Mouse (Mus musculus): Measurements from ENCODE around the gene 1700025G04Rik. TPM values are rescaled to one million over a fixed set of nuclear protein-coding genes. Genes with fewer than 3 reads are reported as not detected.

Gene 1700025G04Rik
- total RNA-seq, 2 experiments from 2014 or later: 70.0 to 76.7 TPM

DNA sequence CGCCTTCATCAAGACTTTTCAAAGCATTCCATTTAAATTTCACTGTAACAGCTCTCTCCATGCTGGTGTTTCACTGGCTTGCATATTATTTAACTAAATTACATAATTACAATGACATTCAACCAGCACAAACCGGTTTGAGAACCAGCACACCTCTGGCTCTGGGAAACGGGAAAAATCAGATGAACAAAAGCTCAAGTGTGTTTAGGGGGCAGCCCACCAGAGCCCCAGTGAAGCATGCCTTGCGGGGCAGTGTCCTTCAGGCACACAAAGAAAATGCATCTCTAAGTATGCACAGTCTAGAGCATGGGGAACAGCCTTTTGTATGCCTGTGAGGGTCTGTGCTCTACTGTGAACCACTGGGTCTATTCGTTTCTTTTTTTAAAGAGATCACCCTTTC lies 112.3 kb downstream of the 1700025G04Rik start:
- intact Hi-C loops (cut with DNase I): no loop called here
- DNase-seq (ENCODE audit: low spot score in 2 of 2): no peak

DNA sequence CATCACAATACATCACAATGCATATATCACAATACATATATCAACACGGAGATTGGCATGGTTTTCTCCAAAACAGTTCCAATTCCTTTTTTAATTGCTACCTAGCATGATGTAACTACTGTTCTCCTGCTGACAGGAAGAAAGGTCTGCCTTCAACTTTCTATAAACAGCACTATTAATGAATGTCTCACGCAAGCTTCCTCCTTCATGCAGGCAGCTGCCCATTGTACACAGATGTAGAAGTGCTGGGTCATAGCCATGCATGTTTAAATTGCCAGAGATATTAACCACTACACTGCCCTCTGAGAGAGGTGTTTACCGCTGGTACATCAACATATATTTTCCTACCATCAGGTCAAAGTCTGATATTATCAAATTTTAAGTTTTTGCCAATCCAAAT lies 113.1 kb downstream of the 1700025G04Rik start:
- no peak for DNase-seq (ENCODE audit: low spot score in 2 of 2)
- intact Hi-C loops (cut with DNase I): no loop called here

DNA sequence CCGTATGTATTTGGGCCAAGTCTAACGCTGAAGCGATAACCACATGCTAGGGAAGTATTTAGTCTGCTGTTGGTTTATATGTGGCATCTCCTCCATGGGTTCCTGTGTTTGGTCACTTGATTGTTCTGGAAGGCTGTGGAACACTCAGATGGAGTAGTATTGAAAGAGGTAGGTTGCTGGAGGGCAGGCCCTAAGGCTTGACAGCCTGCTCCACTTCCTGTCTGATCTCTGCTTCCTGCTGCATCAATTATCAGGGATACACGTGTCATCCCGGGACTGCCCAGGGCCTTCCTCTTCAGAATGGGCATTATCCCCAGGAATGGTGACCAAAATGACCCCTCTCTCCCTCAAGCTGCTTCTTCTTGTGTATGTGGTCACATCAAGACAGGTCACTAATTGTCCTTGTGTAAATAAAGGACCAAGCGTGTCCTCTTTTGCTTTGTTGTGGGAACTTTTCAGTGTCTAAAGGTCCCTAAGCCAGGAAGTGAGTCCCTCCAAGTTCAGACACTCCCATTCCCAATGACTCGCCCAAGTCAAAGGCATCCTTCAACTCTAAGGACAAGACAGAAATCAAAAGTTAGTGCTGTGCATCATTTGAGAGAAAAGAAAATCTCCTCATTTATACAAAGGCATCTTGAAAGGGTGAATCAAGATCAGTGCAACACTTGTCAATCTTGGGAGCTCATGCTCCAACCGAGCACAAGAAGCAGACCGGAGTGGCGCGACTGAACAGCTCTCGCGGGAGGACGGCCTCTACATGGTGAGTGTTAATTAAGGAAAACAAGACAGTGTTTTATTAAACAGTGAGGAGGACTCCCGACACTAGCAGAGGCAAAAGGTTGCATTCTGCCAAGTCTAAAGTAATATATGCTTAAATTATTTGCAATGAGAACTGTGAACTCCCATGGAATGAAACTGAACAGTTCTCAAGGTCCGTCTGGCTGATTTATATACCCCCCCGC lies 114.2 kb downstream of the 1700025G04Rik start:
- intact Hi-C loops (cut with DNase I): no loop called here
- no peak for DNase-seq (ENCODE audit: low spot score in 2 of 2)

DNA sequence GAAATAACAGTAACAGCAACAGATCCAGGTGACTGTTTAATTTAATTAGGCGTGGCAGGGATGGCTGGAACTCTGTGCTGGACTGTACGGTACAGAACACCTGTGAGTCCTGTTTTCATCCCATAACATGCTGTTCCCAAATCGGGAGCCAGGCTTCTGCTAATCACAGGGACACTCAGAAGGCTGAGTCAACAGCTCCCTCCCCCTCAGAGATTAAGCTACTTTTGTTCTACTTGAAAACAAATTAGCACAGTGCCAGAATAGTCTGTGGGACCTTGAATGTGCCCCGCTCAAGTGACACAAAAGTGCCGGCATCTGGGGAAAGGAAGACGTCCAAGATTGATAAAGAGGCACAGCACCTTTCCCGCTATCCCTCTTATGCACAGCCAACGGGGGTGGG lies 115.0 kb downstream of the 1700025G04Rik start:
- no peak for DNase-seq (ENCODE audit: low spot score in 2 of 2)
- intact Hi-C loops (cut with DNase I): no loop called here

DNA sequence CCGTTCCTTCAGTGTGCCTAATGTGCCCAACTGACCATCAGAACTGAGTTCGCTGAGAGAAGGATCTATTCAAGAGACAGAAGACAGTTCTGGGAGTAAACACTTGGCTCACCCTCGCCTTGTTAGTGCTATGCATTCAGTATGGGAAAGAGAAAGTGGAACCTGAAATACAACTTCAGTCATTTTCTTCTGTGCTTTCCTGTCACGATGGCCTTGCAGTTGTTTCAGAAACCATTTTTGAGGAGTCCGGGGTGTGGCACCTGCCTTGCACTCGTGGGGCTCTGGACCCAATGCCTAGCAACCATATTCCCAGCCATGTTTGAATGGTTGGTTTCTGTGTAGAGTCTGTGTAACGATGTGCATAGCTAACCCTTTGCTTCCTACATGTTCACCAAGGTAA lies 115.5 kb downstream of the 1700025G04Rik start:
- intact Hi-C loops (cut with DNase I): no loop called here

GRCm38 (mm10) chr1:151973110-151973700 lies 116.7 kb downstream of the 1700025G04Rik start:
- intact Hi-C loops (cut with DNase I): no loop called here
- no peak for DNase-seq (ENCODE audit: low spot score in 2 of 2)

More for the DNA sequence above, 115.5 kb downstream of the 1700025G04Rik start:
- DNase-seq (ENCODE audit: low spot score in 2 of 2): no peak

DNA sequence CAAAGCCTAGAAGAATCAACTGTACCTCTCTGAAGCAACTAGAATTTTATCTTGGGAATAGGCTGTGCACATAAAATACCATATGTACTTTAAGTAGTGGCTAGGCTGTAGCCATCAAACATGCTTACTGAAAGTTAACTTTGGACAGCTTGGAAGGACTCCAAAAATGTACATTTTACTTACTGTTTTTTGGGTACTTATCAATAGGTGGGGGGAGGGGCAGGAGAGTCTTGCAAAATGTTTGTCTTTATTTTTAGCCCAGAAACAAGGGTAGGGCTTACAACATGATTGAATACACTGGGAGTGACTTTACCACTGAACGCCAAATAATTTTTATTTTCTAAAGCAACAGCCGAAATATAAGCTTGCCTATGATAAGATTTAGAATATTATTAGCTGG lies 118.3 kb downstream of the 1700025G04Rik start:
- intact Hi-C loops (cut with DNase I): no loop called here
- DNase-seq (ENCODE audit: low spot score in 2 of 2): no peak

DNA sequence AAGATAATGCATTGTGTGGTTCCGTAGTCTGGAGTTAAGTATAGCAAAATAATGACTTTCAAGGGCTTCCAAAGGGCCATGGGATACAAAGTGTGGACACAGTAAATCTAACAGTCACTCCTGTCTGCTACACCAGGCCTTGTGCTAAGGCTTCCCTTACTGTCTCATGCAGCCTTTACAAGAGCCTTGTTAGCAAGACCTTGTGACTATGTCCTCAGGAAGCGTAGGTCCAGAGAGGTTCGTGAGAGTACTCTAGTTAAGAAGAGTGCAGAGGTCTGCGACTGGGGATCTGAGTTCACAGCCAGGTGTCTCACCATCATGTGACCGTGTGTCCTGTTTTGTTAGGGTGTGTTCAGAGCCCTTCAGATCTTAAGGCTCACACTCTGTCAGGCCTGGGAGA lies 121.8 kb downstream of the 1700025G04Rik start:
- DNase-seq (ENCODE audit: low spot score in 2 of 2): no peak
- intact Hi-C loops (cut with DNase I): no loop called here

DNA sequence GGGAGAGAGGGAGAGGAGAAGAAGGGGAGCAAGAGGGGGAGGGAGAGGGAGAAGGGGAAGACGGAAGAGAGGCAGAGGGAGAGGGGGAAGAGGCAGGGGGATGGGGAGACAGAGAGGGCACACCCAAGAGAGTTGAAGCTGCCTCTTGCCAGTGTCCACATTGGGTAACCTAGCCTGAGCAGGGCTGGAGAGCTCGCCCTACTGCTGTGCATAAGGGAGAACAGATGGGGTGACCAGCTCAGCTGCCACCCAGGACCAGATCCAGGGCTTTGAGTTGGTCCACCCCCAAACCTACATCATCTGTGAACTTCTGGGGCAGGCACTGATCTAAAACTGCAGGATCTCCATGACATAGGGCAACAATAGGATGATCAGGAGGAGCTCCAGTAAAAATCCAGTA lies 125.1 kb downstream of the 1700025G04Rik start:
- intact Hi-C loops (cut with DNase I): no loop called here
- DNase-seq (ENCODE audit: low spot score in 2 of 2): no peak

DNA sequence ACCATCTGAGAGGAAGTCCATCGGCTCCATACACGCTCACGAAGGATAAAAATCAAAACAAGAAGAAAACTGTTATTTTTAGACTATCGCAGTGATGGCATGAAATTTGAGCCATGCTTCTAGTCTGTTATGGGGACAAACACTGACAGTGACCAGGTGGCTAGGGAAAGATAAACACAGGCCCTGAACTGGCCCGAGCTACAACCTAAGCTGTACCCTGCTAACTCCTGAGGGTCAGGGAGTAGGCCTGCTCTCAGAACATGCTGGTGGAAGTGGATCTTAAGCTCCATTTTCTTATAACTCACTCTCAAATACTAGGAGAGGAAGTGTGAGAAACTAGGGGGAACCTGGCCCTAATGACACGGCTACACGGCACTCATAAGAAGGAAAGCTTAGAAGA lies 126.7 kb downstream of the 1700025G04Rik start:
- intact Hi-C loops (cut with DNase I): no loop called here
- DNase-seq (ENCODE audit: low spot score in 2 of 2): no peak

DNA sequence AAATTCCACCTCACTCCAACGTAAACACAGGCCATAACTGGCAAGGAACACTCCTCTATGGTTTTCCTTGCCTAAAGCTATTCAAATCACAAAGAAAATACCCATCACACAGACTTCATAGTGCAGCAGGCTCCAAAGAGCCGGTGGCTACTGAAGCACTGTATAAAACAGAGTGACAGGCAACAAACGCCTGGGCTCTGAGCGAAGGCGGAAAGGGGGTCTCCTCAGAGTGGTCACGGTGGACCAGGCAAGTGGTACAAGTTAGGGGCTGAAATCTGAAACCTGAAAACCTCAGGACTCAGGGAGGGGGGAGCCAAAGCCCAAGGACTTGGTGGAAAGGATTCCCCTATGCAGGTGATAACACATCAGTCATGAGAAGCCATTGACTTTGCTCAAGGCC lies 127.8 kb downstream of the 1700025G04Rik start:
- intact Hi-C loops (cut with DNase I): no loop called here
- no peak for DNase-seq (ENCODE audit: low spot score in 2 of 2)

GRCm38 (mm10) chr1:151961204-151961603 lies 128.7 kb downstream of the 1700025G04Rik start:
- DNase-seq (ENCODE audit: low spot score in 2 of 2): no peak
- intact Hi-C loops (cut with DNase I): no loop called here

GRCm38 (mm10) chr1:151959010-151959409 lies 130.9 kb downstream of the 1700025G04Rik start:
- intact Hi-C loops (cut with DNase I): no loop called here
- DNase-seq (ENCODE audit: low spot score in 2 of 2): no peak

DNA sequence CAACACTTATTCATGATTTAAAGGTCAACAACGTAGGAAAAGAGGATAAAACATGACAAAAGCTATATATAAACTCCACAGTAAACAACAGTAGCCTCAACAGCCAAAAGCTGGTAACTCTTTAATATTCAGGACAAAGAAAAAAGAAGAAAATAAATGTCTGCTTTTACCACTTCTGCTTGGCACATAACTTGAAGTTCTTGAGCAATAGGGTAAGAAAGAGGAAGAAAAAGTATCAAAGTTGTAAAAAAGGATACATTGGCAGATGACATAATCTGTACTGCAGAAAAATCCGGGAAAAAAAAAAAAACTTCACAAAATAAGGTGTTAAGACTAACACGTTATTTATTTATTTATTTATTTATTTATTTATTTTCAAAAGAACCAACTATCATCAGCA lies 131.5 kb downstream of the 1700025G04Rik start:
- intact Hi-C loops (cut with DNase I): no loop called here
- no peak for DNase-seq (ENCODE audit: low spot score in 2 of 2)

- intact Hi-C loops (cut with DNase I): no loop called here
- DNase-seq (ENCODE audit: low spot score in 2 of 2): no peak
Observed at GRCm38 (mm10) chr1:151957669-151958068, 132.3 kb downstream of the 1700025G04Rik start.

- intact Hi-C loops (cut with DNase I): no loop called here
Observed at GRCm38 (mm10) chr1:151955866-151956265, 134.1 kb downstream of the 1700025G04Rik start.

GRCm38 (mm10) chr1:151953563-151953962 lies 136.4 kb downstream of the 1700025G04Rik start:
- intact Hi-C loops (cut with DNase I): no loop called here
- peak; percentile 72 to 75 for DNase-seq (ENCODE audit: low spot score in 2 of 2)

More at GRCm38 (mm10) chr1:151955866-151956265, 134.1 kb downstream of the 1700025G04Rik start:
- DNase-seq (ENCODE audit: low spot score in 2 of 2): no peak

DNA sequence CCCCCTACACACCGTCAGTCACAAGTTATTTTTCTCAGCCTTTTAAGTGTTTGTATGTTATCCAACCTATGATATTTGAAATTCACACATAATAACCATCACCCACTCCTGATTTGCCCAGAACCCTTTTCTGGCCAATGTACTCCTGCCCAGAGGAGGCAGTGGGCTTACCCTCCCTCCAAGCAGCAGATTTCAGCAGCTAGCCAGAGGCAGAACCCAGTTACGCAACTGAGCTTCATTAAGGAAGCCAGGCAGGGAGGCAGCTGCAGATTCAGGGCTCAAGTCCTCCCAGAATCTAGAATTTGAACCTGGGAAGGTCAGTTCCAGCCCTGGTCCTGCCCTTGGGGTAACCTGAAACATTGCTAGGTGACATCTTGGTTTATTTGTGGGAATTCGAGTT lies 141.9 kb downstream of the 1700025G04Rik start:
- no peak for DNase-seq (ENCODE audit: low spot score in 2 of 2)
- intact Hi-C loops (cut with DNase I): no loop called here

DNA sequence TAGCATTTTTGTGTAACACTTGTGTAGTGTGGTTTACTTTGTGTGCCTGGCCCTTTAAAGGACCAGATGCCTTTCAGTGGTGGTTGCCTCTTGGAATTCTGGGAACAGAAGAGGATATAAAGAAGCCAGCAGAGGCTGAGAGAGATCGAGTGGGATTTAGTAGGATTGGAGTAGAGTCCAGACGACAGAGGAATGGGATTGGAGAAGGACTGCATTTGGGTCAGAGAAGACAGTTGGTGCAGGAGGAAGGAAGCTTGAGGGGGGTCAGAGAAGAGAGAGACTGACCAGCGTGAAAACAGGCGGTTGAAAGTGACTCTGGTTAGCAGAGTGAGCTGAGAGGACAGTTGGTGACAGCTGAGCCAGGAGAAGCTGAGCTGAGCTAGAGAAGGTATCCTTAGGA lies 142.4 kb downstream of the 1700025G04Rik start:
- intact Hi-C loops (cut with DNase I): no loop called here
- DNase-seq (ENCODE audit: low spot score in 2 of 2): no peak

- DNase-seq (ENCODE audit: low spot score in 2 of 2): peak in 1 of 2 experiments; percentile 19
Observed at GRCm38 (mm10) chr1:151944457-151945223, 145.3 kb downstream of the 1700025G04Rik start.

More at GRCm38 (mm10) chr1:151944457-151945223, 145.3 kb downstream of the 1700025G04Rik start:
- intact Hi-C loops (cut with DNase I): no loop called here
